Mouse (Mus musculus): ENCODE results near the gene Tspoap1.

Tspoap1 gene

DNA sequence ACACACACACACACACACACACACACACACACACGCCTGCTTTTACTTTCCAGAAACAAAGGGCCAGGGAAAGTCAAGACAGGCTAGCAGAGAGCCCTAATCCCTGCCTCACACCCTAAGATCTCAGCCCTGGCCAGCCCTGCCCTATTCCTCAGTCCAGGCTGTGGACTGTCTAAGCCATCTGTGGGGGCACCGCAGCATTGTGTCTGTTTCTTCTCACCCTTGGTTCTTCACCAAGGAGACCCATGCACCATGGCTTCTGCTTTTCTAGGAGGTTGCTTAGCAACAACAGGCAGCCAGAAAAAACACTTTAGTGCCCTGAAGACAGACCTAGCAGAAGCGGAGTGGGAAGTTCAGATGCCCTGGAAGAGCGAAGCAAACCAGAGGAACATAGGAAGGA, 51.1 kb downstream of the Tspoap1 start:
- no peak for DNase-seq (ENCODE audit: inconsistent ontology term)

DNA sequence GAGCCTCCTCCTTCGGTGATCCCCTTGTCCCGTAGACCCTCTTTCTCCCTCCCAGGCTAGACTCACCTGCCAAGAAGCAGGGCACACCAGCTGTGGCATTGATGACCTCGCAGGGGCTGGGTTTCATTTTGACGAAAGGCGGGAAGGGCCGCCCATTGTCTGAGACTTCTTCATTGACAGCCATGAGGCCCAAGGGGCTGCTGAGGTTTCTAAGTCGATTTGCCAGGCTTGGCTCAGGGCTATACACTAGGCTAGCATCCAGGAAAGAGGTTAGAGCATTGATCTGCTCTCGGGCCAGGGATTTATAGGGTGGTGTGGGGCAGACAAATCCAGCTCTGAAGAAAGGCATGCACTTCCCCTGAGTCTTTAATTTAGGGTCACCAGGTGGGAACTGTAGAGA, 54.5 kb downstream of the Tspoap1 start:
- no peak for DNase-seq (ENCODE audit: inconsistent ontology term)

DNA sequence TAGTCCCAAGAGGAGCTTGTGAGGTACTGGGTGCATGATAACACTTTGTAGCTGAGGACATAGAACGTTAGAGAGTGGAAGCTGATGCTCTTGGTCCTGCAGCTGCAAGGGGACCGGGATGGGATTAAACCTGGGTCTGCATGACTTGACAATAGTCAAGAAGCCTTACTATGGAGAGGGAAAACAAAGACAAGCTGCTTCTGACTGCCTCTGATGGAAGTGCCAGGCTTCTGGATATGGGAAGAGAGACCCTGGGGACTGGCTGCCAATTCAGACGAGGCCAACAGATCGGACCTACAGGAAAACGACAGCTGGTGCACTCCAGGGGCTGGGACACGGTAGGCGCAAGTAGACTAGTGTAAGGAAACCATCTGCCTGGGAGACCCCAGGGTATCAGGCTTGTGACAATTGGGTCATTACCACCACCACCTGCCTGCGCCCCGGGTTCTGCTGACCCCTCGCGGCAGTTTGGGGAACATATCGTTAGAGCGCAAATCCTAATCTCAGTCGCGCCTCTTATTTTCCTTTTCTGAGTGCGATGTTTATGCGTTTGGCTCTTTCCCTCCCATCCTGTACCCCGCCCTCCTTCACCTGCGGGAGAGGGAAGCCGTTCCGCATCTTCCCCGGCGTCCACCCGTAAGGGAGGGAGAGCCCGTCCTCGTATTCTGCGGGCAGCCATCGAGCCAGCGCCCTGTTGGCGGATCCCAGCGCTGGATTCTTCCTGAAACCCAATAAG, 56.5 kb downstream of the Tspoap1 start:
- DNase-seq (ENCODE audit: inconsistent ontology term) = peak; percentile 37

- DNase-seq (ENCODE audit: inconsistent ontology term) = no peak
Measured at GRCm38 (mm10) chr11:87817443-87817773, 57.1 kb downstream of the Tspoap1 start.

DNA sequence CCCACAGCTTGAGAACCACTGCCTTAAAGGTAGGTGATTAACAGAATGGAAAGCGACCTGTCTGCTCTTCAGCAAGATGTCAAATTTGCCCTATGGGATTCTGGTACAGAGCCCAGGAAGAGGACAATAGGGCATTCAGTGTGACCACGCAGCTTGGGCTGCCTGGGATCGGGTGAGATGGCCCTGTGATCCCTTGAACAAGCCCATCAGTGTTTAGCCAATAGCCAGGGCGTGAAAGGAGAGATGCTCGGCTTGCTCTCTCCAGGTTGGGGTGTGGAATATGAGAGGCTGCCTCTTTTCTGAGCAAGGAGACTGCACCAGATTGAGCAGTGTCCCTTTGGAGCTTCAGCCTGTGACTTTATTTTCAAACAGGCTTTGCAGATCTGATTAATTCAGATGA, 61.2 kb downstream of the Tspoap1 start:
- peak; percentile 25 for DNase-seq (ENCODE audit: inconsistent ontology term)

GRCm38 (mm10) chr11:87828239-87828900, 68.0 kb downstream of the Tspoap1 start, which contains the start of gene Lpo:
Lpo (minus strand) TSS chr11:87828289.
- no peak for DNase-seq (ENCODE audit: inconsistent ontology term)

Measured in Muller cell, postnatal 12 days (primary cell).